Mouse (Mus musculus) MEL (cell line): Measurements from ENCODE around the gene Stx1a.

Experiments used
- CTCF ChIP-seq, 3 experiments: IDR thresholded peaks in 2 of 3; conservative IDR thresholded peaks in 1 of 3; 2 replicates each; pipeline ENCODE4 v1.5.1; 2011 to 2012; ENCODE audit warnings: low read length in 3 of 3, low read depth in 2 of 3, mild to moderate bottlenecking in 2 of 3, improper control_type of control experiment in 1 of 3, inconsistent platforms in 1 of 3, mixed read lengths in 1 of 3, moderate library complexity in 1 of 3; ENCODE audit not compliant: control insufficient read depth in 1 of 3, insufficient read depth in 1 of 3, poor library complexity in 1 of 3, severe bottlenecking in 1 of 3
- EP300 ChIP-seq, 2 experiments: IDR thresholded peaks; 2 replicates each; pipeline ENCODE4 v1.6.1; 2011; ENCODE audit warnings: improper control_type of control experiment in 2 of 2, low read length in 2 of 2, low read depth in 1 of 2, mild to moderate bottlenecking in 1 of 2
- KAT2A ChIP-seq: conservative IDR thresholded peaks from 2 replicates; pipeline ENCODE4 v1.6.1; 2012; ENCODE audit warnings: low read depth, low read length, improper control_type of control experiment, inconsistent platforms
- MAFK ChIP-seq: IDR thresholded peaks from 2 replicates; pipeline ENCODE4 v1.6.1; 2011; ENCODE audit warnings: low read depth, mild to moderate bottlenecking, low read length, improper control_type of control experiment, borderline replicate concordance
- POLR2A ChIP-seq, 2 experiments: IDR thresholded peaks; 2 replicates each; pipeline ENCODE4 v1.6.1; 2011 to 2012; ENCODE audit warnings: low read length in 2 of 2, mild to moderate bottlenecking in 2 of 2, control low read depth in 1 of 2, improper control_type of control experiment in 1 of 2, low read depth in 1 of 2, moderate library complexity in 1 of 2; ENCODE audit not compliant: control insufficient read depth in 1 of 2, insufficient read depth in 1 of 2, poor library complexity in 1 of 2
- SIN3A ChIP-seq: IDR thresholded peaks from 2 replicates; pipeline ENCODE4 v1.6.1; 2012; ENCODE audit warnings: low read length, improper control_type of control experiment, inconsistent platforms
- UBTF ChIP-seq: IDR thresholded peaks from 2 replicates; pipeline ENCODE4 v1.6.1; 2012; ENCODE audit warnings: low read depth, mild to moderate bottlenecking, inconsistent platforms, low read length, improper control_type of control experiment, moderate library complexity, borderline replicate concordance; ENCODE audit not compliant: insufficient read depth
- ZC3H11A ChIP-seq: IDR thresholded peaks from 2 replicates; pipeline ENCODE4 v1.6.1; 2012; ENCODE audit warnings: low read depth, mild to moderate bottlenecking, inconsistent platforms, low read length, improper control_type of control experiment

DNA sequence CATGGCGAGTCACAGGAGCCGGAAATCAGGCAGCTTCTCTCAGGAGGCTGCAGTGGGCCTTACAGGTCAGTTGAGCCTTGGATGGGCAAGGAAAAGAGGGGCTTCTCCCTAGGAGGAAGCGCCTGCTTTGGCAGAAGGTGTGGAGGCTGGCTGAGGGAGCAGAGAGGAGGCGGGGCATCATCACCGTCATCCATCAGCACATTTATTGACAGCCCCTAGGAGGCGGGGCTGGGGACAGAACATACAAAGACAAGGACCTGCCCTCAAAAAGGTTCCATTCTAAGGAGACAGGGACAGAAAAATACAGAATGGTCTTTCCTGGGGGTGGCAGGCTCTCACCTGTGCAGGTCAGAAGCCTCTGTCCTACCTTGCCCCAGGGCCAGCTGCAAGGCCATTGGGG is 49.4 kb downstream of the Stx1a start:
- TF ChIP-seq CTCF (IDR thresholded peaks at IDR 0.05 in 2 of 3, conservative IDR thresholded peaks at IDR 0.05 in 1 of 3; ENCODE audit: control insufficient read depth in 1 of 3, insufficient read depth in 1 of 3, low read depth in 2 of 3, low read length in 3 of 3, poor library complexity in 1 of 3, severe bottlenecking in 1 of 3): no peak
- no peak for TF ChIP-seq KAT2A
- no peak for TF ChIP-seq EP300 (IDR thresholded peaks at IDR 0.05; ENCODE audit: low read depth in 1 of 2, low read length in 2 of 2)
- TF ChIP-seq MAFK: no peak
- no peak for TF ChIP-seq POLR2A (IDR thresholded peaks at IDR 0.05; ENCODE audit: control insufficient read depth in 1 of 2, insufficient read depth in 1 of 2, low read depth in 1 of 2, low read length in 2 of 2, poor library complexity in 1 of 2)
- no peak for TF ChIP-seq ZC3H11A
- TF ChIP-seq SIN3A: no peak
- TF ChIP-seq UBTF: no peak
